In the genomic region with DNA sequence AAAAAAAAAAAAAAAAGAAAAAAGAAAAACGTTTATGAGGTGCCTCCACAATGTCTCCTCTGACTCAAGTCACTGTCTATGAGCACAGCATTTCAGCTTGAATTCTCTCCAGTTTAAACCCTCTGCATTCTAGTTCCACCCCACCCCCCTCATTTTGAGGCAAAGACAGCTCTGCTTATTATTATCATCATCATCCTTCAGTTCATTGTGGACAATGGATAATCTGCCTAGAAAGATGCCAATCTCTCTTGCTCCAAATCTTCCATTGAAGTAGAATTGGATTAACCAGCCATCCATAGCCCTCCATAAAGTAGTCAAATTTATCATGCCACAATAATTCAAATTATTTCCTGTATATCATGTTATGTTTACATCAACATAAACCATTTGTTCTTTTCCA, we compare ENCODE assay signal across 22 mouse cellular contexts.
DNase-seq lines count a peak whose midpoint lies in the region; ATAC-seq and TF ChIP-seq lines count a peak whose summit lies in the region.
"Had no signal": no experiment of that assay in that cellular context is flagged by ENCODE, and none has a peak within 500 bp of the region (broad histone marks: within the 10 kb centered on the region; RNA-seq: fewer than 3 reads in every experiment).

No protein-coding gene starts in this region.

- H3K4me2 ChIP-seq in hindbrain, embryonic 12.5 days (replicated peaks): no peak overlapping the region
- no peak overlapping the region for H3K4me2 ChIP-seq in hindbrain, embryonic 16.5 days (ENCODE audit: low read length)
- H3K4me2 ChIP-seq in lung, embryonic 14.5 days: no peak overlapping the region
- H3K4me2 ChIP-seq: embryonic facial prominence, embryonic 13.5 days; forebrain, embryonic 12.5 days; forebrain, embryonic 15.5 days; heart, embryonic 11.5 days; hindbrain, embryonic 13.5 days had no signal

- H3K27ac ChIP-seq in hindbrain, embryonic 12.5 days: no peak overlapping the region
- H3K27ac ChIP-seq in hindbrain, embryonic 16.5 days (ENCODE audit: low read depth, low read length): no peak overlapping the region
- H3K27ac ChIP-seq in lung, embryonic 14.5 days (ENCODE audit: low read depth): no peak overlapping the region
- H3K27ac ChIP-seq in cortical plate, adult 2 months (ENCODE audit: insufficient read depth, low read length): peak overlapping the region; percentile 81; the same call in 1 of the 2 replicates
- no peak overlapping the region for H3K27ac ChIP-seq in embryonic facial prominence, embryonic 10.5 days (replicated peaks)
- H3K27ac ChIP-seq: embryonic facial prominence, embryonic 13.5 days; forebrain, embryonic 12.5 days; forebrain, embryonic 15.5 days; hindbrain, embryonic 13.5 days; hindbrain, postnatal 0 days had no signal

- no peaks in the 10 kb centered on the region for H3K36me3 ChIP-seq in hindbrain, embryonic 12.5 days
- H3K36me3 ChIP-seq in hindbrain, embryonic 16.5 days (ENCODE audit: control insufficient read depth, insufficient read depth, low read length): no peaks in the 10 kb centered on the region
- no peaks in the 10 kb centered on the region for H3K36me3 ChIP-seq in lung, embryonic 14.5 days (ENCODE audit: insufficient read depth)
- no peaks in the 10 kb centered on the region for H3K36me3 ChIP-seq in embryonic facial prominence, embryonic 10.5 days (replicated peaks)
- H3K36me3 ChIP-seq: embryonic facial prominence, embryonic 13.5 days; forebrain, embryonic 12.5 days; forebrain, embryonic 15.5 days; hindbrain, embryonic 13.5 days had no signal

- DNase-seq in lung, embryonic 14.5 days: no peak
- no peak for DNase-seq in lung, postnatal 10 days
- DNase-seq in embryonic facial prominence, embryonic 10.5 days (ENCODE audit: low spot score): no peak
- no peak for DNase-seq in c-Kit-positive CD71-positive TER-119-positive erythroid progenitor cells, embryonic 14.5 days (ENCODE audit: low spot score)
- DNase-seq: adrenal gland, adult 8-10 months; adrenal gland, postnatal 25 days; cerebellum, adult 18-20 months; cerebellum, adult 9-10 months; cerebellum, postnatal 14 days; gastrocnemius, postnatal 25 days; heart, adult 11 months had no signal

- no peaks in the 10 kb centered on the region for H3K9me3 ChIP-seq in hindbrain, embryonic 12.5 days (replicated peaks)
- H3K9me3 ChIP-seq in hindbrain, embryonic 16.5 days (ENCODE audit: control insufficient read depth, low read length): no peaks in the 10 kb centered on the region
- no peaks in the 10 kb centered on the region for H3K9me3 ChIP-seq in lung, embryonic 14.5 days (ENCODE audit: low read depth, low read length)
- H3K9me3 ChIP-seq in embryonic facial prominence, embryonic 10.5 days: no peaks in the 10 kb centered on the region
- H3K9me3 ChIP-seq: embryonic facial prominence, embryonic 13.5 days; forebrain, embryonic 12.5 days; forebrain, embryonic 15.5 days; hindbrain, embryonic 13.5 days had no signal

- no peaks in the 10 kb centered on the region for H3K4me1 ChIP-seq in hindbrain, embryonic 12.5 days
- H3K4me1 ChIP-seq in hindbrain, embryonic 16.5 days (ENCODE audit: control insufficient read depth, insufficient read depth, low read depth, low read length): no peaks in the 10 kb centered on the region
- H3K4me1 ChIP-seq in lung, embryonic 14.5 days (ENCODE audit: insufficient read depth): no peaks in the 10 kb centered on the region
- H3K4me1 ChIP-seq in cortical plate, adult 2 months (ENCODE audit: control insufficient read depth, insufficient read depth, low read length): no peaks in the 10 kb centered on the region; the same call in 1 of the 2 replicates
- H3K4me1 ChIP-seq in embryonic facial prominence, embryonic 10.5 days: no peaks in the 10 kb centered on the region
- H3K4me1 ChIP-seq: embryonic facial prominence, embryonic 13.5 days; forebrain, embryonic 12.5 days; forebrain, embryonic 15.5 days; hindbrain, embryonic 13.5 days had no signal

- no peak for TF ChIP-seq CTCF in lung, embryonic 14.5 days (IDR thresholded peaks at IDR 0.05; ENCODE audit: low read depth)
- no peak for TF ChIP-seq CTCF in cortical plate, adult 2 months (IDR thresholded peaks at IDR 0.05; ENCODE audit: extremely low read depth, insufficient read depth, low read length)

- no peak overlapping the region for H3K9ac ChIP-seq in hindbrain, embryonic 12.5 days
- H3K9ac ChIP-seq in hindbrain, embryonic 16.5 days (ENCODE audit: low read depth, low read length): no peak overlapping the region
- no peak overlapping the region for H3K9ac ChIP-seq in lung, embryonic 14.5 days
- H3K9ac ChIP-seq: embryonic facial prominence, embryonic 13.5 days; forebrain, embryonic 12.5 days; forebrain, embryonic 15.5 days; hindbrain, embryonic 13.5 days had no signal

- peak; percentile 22; the same call in 1 of the 2 replicates for ATAC-seq in hindbrain, embryonic 12.5 days (ENCODE audit: low FRiP score)
- no peak for ATAC-seq in hindbrain, embryonic 16.5 days
- ATAC-seq in lung, embryonic 14.5 days (ENCODE audit: insufficient read depth): peak; percentile 82; the same call in 1 of the 2 replicates
- ATAC-seq: forebrain, embryonic 15.5 days; hindbrain, postnatal 0 days; inflammation-experienced regulatory T-cells, adult 6 months had no signal

- H3K4me3 ChIP-seq in hindbrain, embryonic 12.5 days: no peak overlapping the region
- no peak overlapping the region for H3K4me3 ChIP-seq in hindbrain, embryonic 16.5 days (ENCODE audit: low read length)
- H3K4me3 ChIP-seq in lung, embryonic 14.5 days (ENCODE audit: low read depth, low read length): no peak overlapping the region
- no peak overlapping the region for H3K4me3 ChIP-seq in cortical plate, adult 2 months (ENCODE audit: insufficient read depth, low read length)
- H3K4me3 ChIP-seq in embryonic facial prominence, embryonic 10.5 days: no peak overlapping the region
- H3K4me3 ChIP-seq: embryonic facial prominence, embryonic 13.5 days; erythroblast, embryonic 14.5 days; forebrain, embryonic 12.5 days; forebrain, embryonic 15.5 days; hindbrain, embryonic 13.5 days had no signal

- no peak for TF ChIP-seq POLR2A in cortical plate, adult 2 months (IDR thresholded peaks at IDR 0.05; ENCODE audit: extremely low read depth, insufficient read depth, low read length)

- WGBS in hindbrain, embryonic 12.5 days: 14% methylated on average over 1 of the region's 1 CpGs
- 26% methylated on average over 1 of the region's 1 CpGs for WGBS in hindbrain, embryonic 16.5 days
- WGBS in lung, embryonic 14.5 days: 3% methylated on average over 1 of the region's 1 CpGs
- WGBS in embryonic facial prominence, embryonic 10.5 days: 24% methylated on average over 1 of the region's 1 CpGs

- peaks cover 11% of the 10 kb centered on the region; the same call in 1 of the 2 replicates for H3K27me3 ChIP-seq in hindbrain, embryonic 12.5 days
- no peaks in the 10 kb centered on the region for H3K27me3 ChIP-seq in hindbrain, embryonic 16.5 days (replicated peaks; ENCODE audit: control insufficient read depth, insufficient read depth, low read length)
- H3K27me3 ChIP-seq in lung, embryonic 14.5 days (ENCODE audit: insufficient read depth, low read length): no peaks in the 10 kb centered on the region
- peaks cover 48% of the 10 kb centered on the region for H3K27me3 ChIP-seq in embryonic facial prominence, embryonic 10.5 days (replicated peaks; ENCODE audit: low read depth, poor library complexity, severe bottlenecking)
- H3K27me3 ChIP-seq: forebrain, embryonic 15.5 days had no signal
